Mouse (Mus musculus) lung, postnatal 14 days (tissue): ENCODE measurements around the gene Ndufa11.

Experiments used
- DNase-seq: peaks from one replicate; pipeline ENCODE4 v3.0.0; 2021

Gene Ndufa11

DNA sequence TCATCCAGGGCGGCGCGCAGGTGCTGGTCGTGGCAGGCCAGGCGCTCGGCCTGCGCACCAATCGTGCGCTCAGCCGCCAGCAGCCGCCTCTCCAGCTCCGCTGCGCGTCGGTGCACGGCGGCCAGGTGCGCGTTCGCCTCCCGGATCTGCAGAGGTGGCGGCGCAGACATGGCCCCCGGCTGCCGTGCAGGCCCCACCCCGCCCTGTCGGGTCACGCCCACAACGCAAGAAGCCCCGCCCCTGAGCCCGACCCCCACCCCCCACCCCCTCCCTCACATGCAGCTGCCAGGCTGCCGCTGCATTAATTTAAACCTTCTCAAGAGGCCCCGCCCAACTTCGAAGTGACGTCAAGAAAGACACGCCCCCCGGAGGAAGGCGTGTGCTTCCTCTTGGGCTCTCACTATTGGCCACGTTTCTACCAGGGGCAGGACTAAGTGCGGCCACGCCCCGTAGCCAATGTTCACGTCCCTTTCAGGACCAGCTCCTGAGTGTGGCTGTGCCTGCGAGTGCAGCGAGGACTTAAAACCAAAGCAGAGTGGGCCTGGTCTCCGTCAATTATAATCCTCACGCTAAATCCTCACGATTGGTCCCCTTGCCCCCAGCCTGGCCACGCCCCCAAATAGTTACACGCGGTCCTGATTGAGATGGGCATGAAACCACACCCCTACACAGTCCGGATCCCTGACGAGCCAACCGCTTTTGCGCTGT, 758 bp upstream of the Ndufa11 start:
- peak; percentile 97 for DNase-seq

- no peak for DNase-seq
Observed at GRCm38 (mm10) chr17:56722441-56722840, 4.9 kb downstream of the Ndufa11 start.

DNA sequence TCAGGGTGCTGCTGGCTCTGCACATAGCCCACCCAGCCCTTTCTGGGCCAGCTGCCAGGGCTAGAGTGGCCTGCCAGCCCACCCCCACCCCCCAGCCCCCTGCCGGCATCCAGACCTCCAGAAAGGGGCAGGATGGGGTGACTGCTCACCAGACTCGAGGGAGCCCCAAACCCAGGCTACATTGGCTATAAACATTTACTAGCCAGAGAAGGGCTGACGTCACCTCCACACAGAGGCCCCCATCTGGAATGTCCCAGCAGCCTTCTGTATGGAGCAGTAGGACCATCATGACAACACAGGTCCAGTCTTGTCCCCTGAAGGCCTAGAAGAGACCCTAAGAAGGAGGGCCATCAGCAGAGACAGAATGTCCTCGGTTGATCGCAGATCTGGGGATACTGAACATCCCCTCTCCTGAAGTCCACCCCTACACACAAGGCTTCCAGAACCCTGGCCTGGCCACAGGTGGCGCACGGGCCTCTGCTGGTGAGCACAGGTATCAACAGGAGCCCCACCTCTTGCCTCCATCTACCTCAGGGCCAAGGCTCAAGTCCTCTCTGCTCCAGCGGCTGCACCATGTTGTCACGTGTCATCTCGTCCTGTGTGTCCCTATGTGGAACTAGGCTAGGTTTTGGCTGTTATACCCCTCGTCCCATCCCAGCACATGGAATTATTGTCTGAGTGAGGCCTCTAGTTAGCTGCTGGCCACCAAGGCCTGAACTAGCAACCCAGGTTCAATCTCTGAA, 6.0 kb downstream of the Ndufa11 start:
- no peak for DNase-seq

GRCm38 (mm10) chr17:56727029-56727649, 9.6 kb downstream of the Ndufa11 start:
- DNase-seq = no peak

DNA sequence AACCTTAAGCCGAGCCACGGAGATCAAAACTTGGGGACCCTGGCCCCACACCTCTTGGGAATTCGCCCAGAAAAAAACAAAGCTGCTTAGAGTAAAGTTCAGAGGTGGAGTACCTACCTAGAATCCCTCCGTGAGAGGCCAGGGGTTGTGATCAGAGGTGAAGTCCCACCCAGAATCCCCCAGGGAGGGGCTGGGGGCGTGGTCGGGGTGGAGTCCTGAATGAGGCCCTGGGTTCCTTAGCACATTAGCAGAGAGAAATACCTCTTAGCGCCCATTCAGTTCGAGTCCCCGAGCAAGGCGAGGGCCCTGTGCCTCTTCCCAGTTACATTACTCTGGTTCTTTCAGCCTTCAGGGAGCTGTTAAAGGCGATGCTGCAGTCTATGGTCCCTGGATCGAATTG, 10.1 kb downstream of the Ndufa11 start:
- no peak for DNase-seq

- DNase-seq = peak; percentile 51
Observed at GRCm38 (mm10) chr17:56728117-56728516, 10.6 kb downstream of the Ndufa11 start.

DNA sequence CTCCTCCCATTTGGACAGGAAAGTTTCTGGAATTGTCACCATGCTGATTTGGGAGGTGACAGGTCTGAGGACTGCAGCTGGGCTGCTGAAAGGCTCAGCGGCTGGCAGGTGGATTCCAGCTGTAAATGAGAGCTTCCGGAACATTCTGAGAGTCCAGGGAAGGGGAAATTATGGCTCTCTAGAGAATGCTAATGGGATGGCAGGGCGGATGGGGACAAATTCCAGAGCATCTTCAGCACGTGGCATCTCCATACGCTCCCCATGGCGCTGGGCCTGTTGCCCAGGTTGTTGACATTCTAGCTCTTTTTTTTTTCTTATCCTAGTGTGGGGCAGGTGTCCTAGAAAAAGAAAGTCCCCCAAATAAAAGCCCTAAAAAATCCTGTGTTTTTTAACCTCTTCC, 11.6 kb downstream of the Ndufa11 start:
- DNase-seq = no peak

- no peak for DNase-seq
Observed at GRCm38 (mm10) chr17:56729656-56730055, 12.1 kb downstream of the Ndufa11 start.

GRCm38 (mm10) chr17:56736534-56736933, 19.0 kb downstream of the Ndufa11 start:
- DNase-seq = no peak

DNA sequence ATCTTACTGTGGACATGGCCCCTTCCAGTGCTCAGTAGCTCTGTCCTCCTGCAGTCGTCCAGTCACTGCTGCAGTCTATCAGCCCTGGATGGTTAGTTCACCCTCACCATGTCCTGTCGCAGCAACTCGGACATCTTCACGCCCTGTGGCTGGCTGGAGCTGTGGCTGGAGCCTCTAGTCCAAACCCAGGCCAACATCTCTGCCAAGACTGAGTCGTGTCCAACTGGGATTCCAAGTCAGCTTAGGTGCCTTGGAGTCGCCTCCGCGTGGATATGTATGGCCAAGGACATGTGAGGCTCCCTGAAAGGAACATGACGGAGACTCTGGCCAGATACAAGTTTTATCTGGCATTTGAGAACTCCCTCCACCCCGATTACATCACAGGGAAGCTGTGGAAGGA, 20.7 kb downstream of the Ndufa11 start:
- DNase-seq = peak; percentile 22

GRCm38 (mm10) chr17:56740118-56740787, 22.7 kb downstream of the Ndufa11 start:
- DNase-seq = no peak

DNA sequence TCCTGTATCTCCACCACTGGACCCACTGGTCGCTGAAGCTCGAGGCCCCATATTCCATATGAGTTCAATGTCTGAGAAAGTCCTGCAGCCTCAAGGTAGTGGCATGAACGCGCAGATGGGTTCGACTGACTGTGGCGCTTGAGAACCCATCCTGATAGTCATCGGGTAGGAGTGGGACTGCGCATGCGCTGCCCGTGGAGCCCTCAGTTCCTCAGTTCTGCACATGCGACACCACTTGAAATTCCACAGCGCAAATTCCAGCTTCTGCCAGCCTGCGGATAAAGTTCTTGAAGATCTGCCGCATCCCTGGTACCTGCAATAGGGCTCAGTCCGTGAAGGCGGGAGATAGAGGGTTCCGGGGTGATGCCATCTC, 23.2 kb downstream of the Ndufa11 start:
- no peak for DNase-seq

DNA sequence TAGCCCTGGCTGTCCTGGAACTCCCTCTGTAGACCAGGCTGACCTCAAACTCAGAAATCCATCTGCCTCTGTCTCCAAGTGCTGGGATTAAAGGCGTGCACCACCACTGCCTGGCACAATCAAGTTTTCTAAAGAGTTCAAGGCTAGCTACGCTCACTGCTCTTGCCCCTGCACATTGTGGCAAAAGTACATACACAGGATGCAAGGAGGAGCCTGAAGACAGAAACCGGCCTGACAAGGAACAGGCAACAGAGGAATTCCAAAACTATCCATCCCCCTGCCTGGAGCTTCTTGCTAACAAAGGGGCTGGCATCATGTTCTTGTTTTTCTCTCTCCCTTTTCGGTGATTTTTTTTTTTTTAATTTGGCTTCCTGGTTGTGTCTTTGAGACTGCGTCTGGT, 26.6 kb downstream of the Ndufa11 start:
- no peak for DNase-seq

GRCm38 (mm10) chr17:56751404-56752072, 34.0 kb downstream of the Ndufa11 start:
- peak; percentile 28 for DNase-seq

DNA sequence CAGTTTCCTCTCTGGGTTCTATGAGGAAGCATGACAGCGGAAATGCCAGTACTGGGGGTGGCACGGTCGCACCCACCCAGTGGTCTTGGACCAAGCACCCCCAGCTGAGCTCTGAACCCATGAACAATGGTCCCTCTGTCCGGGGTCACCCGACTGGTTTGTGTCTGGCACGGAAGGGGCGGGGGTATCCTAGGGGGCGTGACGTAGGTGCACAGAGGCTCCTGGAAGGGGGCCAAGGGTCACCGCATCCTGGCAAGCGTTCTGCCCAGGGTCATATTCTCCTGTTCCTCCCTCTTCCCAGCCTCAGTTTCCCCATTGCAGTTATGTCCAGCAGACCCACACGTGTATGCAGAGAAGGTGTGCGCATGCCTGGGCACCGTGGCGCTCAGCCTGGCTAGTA, 35.9 kb downstream of the Ndufa11 start:
- DNase-seq = no peak

- DNase-seq = no peak
Observed at GRCm38 (mm10) chr17:56754271-56755185, 37.0 kb downstream of the Ndufa11 start.

DNA sequence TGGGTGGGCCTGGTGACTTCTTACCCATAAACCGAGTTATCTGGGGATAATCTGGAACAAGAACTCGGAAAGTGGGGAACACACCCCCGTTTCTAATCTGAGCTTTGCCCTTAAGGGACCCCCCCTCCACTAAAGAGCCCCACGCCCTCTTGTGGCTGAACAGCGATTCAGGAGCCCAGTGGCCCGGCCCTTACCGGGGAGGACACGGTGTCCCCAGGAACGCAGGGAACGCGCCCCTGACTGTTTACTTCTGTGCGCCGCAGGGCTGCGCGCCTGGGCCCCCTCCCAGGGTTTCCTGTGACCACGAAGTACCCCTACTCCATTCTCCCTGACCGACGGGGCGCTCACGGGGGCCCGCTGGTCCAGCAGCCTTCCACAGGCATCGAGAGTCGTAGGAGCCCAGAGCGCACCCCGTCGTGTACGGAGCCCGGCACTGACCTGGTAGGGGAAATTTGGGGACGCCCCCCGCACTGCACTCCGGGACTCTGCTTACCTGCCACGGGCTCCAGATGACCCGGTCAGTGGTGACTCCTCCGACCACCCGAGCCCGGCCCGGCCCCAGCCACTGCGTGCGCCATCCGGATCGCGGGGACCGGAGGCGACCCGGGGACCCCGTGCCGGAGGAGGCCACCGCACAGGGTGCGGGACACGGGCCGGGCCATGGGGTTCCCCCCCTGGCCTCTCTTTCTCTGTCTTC, 39.3 kb downstream of the Ndufa11 start:
- peak; percentile 59 for DNase-seq

- peak; percentile 93 for DNase-seq
Observed at GRCm38 (mm10) chr17:56757416-56758123, 40.0 kb downstream of the Ndufa11 start, which contains the start of gene Nrtn. Nrtn (minus strand) TSS chr17:56757530.

DNA sequence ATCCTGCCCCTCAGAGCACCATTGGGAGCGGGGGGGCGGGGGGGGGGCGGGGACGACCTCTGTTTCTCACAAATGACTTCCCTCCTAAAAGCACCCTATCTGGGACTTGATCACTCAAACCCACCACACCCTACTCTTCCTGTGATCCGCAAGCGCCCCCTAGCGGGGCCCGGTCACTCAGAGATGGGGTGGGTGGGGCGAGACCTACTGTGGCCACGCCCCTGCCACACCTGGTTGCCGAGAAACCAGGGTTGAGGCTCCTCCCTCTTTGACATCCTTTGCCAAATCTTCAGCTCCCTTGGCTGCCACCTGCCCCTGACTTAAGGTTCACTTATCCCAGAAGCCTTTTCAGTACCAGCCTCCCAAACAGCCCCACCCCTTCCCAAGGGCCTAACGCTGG, 40.6 kb downstream of the Ndufa11 start:
- peak; percentile 77 for DNase-seq

GRCm38 (mm10) chr17:56759261-56759660, 41.7 kb downstream of the Ndufa11 start:
- DNase-seq = no peak
